Comparison of ENCODE assay signal across 12 mouse cellular contexts in the genomic region with DNA sequence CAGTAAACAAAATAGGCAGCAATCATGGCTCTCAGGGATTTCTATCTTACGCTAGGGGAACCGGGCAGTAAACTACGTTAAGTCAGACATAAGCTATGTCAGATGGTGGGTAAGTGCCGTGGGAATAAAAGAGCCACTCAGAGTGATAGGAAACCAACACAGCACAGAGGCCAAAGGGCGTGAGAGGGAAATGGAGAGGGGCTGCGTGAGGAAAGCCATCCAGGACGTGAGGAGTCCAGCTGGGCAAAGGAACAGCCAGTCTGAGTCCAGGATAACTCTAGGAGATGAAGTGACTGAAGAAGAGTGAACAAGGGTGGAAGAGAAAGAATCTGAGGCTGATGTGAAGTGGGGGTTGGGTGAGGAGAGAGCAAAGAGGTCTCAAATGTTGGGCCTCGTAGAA.
"Had no signal": no experiment of that assay in that cellular context is flagged by ENCODE, and none has a peak within 500 bp of the region (broad histone marks: within the 10 kb centered on the region; RNA-seq: fewer than 3 reads in every experiment).

No protein-coding gene starts in this region.

- H3K27ac ChIP-seq: limb, embryonic 12.5 days; limb, embryonic 15.5 days; liver, embryonic 12.5 days; liver, embryonic 15.5 days had no signal

- DNase-seq: kidney, adult 2 months; kidney, postnatal 10 days; kidney, postnatal 36 days; left cerebral cortex, postnatal 4 days; midbrain, embryonic 14.5 days; thymus, postnatal 25 days had no signal

- H3K9ac ChIP-seq: limb, embryonic 12.5 days; limb, embryonic 15.5 days; liver, embryonic 12.5 days; liver, embryonic 15.5 days had no signal

- H3K4me2 ChIP-seq: limb, embryonic 12.5 days; limb, embryonic 15.5 days; liver, embryonic 12.5 days; liver, embryonic 15.5 days; midbrain, embryonic 11.5 days had no signal

- ATAC-seq: intestine, postnatal 0 days; liver, embryonic 12.5 days had no signal

- H3K9me3 ChIP-seq: limb, embryonic 12.5 days; limb, embryonic 15.5 days; liver, embryonic 12.5 days; liver, embryonic 15.5 days had no signal

- H3K27me3 ChIP-seq: limb, embryonic 12.5 days; limb, embryonic 15.5 days; liver, embryonic 12.5 days; liver, embryonic 15.5 days had no signal

- H3K4me1 ChIP-seq: limb, embryonic 12.5 days; limb, embryonic 15.5 days; liver, embryonic 12.5 days; liver, embryonic 15.5 days had no signal

- H3K4me3 ChIP-seq: limb, embryonic 12.5 days; limb, embryonic 15.5 days; liver, embryonic 12.5 days; liver, embryonic 15.5 days had no signal

- H3K36me3 ChIP-seq: limb, embryonic 12.5 days; limb, embryonic 15.5 days; liver, embryonic 12.5 days; liver, embryonic 15.5 days had no signal
